Mouse (Mus musculus) embryo, embryonic 11.5 days (tissue): ENCODE results near the gene Cep162.

Source experiments
- DNase-seq: peaks from one replicate; pipeline ENCODE4 v3.0.0-alpha.2; 2012; ENCODE audit warnings: low read depth, low spot score

Cep162 gene

DNA sequence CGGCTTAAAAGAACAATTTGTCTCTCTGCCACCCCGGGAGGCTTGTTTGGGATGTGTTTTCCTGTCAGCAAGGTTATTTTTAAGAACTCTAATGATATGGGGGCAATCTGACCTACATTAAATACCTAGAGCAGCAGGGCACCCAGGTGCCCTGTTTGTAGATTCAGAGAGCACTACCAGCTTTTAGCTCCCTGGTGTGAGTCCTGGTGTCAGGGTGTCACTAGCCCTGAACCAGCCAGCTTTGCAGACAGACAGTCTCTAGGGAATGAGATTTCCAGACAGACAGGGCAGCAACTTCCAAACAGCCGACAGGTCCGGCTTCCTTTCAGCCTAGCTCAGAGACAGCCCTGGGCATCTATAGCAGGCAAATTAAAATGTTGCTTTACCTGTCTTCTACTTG lies 92.8 kb downstream of the Cep162 start:
- DNase-seq = no peak

- no peak for DNase-seq
Observed at GRCm38 (mm10) chr9:87152641-87153325, 102.6 kb downstream of the Cep162 start.

GRCm38 (mm10) chr9:87147927-87148326 lies 107.4 kb downstream of the Cep162 start:
- no peak for DNase-seq

GRCm38 (mm10) chr9:87146400-87146799 lies 108.9 kb downstream of the Cep162 start:
- DNase-seq = no peak

GRCm38 (mm10) chr9:87145671-87146070 lies 109.7 kb downstream of the Cep162 start:
- DNase-seq = no peak

- no peak for DNase-seq
Observed at GRCm38 (mm10) chr9:87145180-87145579, 110.2 kb downstream of the Cep162 start.

GRCm38 (mm10) chr9:87144532-87144931 lies 110.8 kb downstream of the Cep162 start:
- DNase-seq = no peak

GRCm38 (mm10) chr9:87144106-87144505 lies 111.2 kb downstream of the Cep162 start, which contains the start of gene Mrap2:
Gene Mrap2 (plus strand): TSS chr9:87144306.
- peak; percentile 30 for DNase-seq

DNA sequence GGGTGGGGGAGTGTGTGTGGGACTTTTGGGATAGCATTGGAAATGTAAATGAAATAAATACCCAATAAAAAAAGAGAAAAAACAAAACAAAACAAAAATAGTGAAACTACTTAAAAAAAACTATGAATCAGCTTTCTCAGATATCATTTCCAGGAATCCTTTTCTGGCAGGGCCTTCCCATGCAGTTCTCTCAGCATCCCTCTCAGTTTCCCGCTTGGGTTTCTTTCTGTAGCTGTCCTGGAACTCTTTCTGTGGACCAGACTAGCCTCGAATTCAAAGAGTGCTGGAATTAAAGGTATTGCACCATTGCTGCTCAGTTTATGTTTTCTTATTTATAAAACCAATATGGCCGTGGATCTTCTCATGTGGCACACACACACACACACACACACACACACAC lies 112.3 kb downstream of the Cep162 start:
- DNase-seq = no peak
